Mouse (Mus musculus) heart, postnatal 0 days (tissue): Measurements from ENCODE around the gene Cfap70. TPM values are rescaled to one million over a fixed set of nuclear protein-coding genes. Genes with fewer than 3 reads are reported as not detected.

Experiments
- ATAC-seq: fragments of 200-750 bp; cut with Nextera tagmentation; 2 replicates; pipeline ENCODE4 v1.8.0; 2017; ENCODE audit warnings: low read depth, moderate number of reproducible peaks, moderate library complexity; ENCODE audit not compliant: insufficient read depth
- DNase-seq: peaks from one replicate; pipeline ENCODE4 v3.0.0-alpha.2; 2016; ENCODE audit warnings: low spot score
- H3K27ac ChIP-seq: fragments of 300-500 bp; sonication (generic); 2 replicates; pipeline ENCODE4 v1.5.1; 2014; ENCODE audit warnings: low read depth, mild to moderate bottlenecking
- H3K27me3 ChIP-seq: fragments of 300-500 bp; sonication (generic); 2 replicates; pipeline ENCODE4 v1.6.1; 2014; ENCODE audit warnings: low read length, mixed read lengths; ENCODE audit not compliant: control insufficient read depth, insufficient read depth
- H3K36me3 ChIP-seq: fragments of 300-500 bp; sonication (generic); replicated peaks from 2 replicates; pipeline ENCODE4 v1.6.1; 2014; ENCODE audit warnings: low read length, mixed read lengths; ENCODE audit not compliant: control insufficient read depth, insufficient read depth
- H3K4me1 ChIP-seq: fragments of 300-500 bp; sonication (generic); 2 replicates; pipeline ENCODE4 v1.6.1; 2014; ENCODE audit warnings: antibody characterized with exemption; ENCODE audit not compliant: control insufficient read depth, insufficient read depth
- H3K4me2 ChIP-seq: fragments of 300-500 bp; sonication (generic); 2 replicates; pipeline ENCODE4 v1.6.1; 2014; ENCODE audit warnings: low read depth, mild to moderate bottlenecking, low read length, moderate library complexity
- H3K4me3 ChIP-seq: fragments of 300-500 bp; sonication (generic); 2 replicates; pipeline ENCODE4 v1.5.1; 2014; ENCODE audit warnings: low read depth, low read length
- H3K9ac ChIP-seq: fragments of 300-500 bp; sonication (generic); replicated peaks from 2 replicates; pipeline ENCODE4 v1.6.1; 2014; ENCODE audit warnings: low read depth, low read length, mixed read lengths
- H3K9me3 ChIP-seq: fragments of 300-500 bp; sonication (generic); replicated peaks from 2 replicates; pipeline ENCODE4 v1.6.1; 2016; ENCODE audit warnings: low read length; ENCODE audit not compliant: control insufficient read depth
- CTCF ChIP-seq: IDR thresholded peaks from 2 replicates; pipeline ENCODE4 v1.5.1; 2016; ENCODE audit warnings: antibody characterized with exemption, control low read depth, low read depth
- EP300 ChIP-seq: IDR thresholded peaks from 2 replicates; pipeline ENCODE4 v1.6.1; 2016; ENCODE audit warnings: antibody characterized with exemption, low read depth
- WGBS: fragments of 180-500 bp; shearing (Covaris S2); extraction: QIAGEN DNeasy Blood & Tissue Kit; methylation state at CpG from one replicate; pipeline ENCODE4 v1.1.7; 2014; 5-methylcytosine and 5-hydroxymethylcytosine counted together
- polyA plus RNA-seq: library from polyadenylated mRNA; unstranded; fragments of >200 nt; fragmentation: Nextera tagmentation; extraction: Ambion mirVana; gene quantifications from 2 replicates; pipeline ENCODE4 v1.2.1, GENCODE M21; 2015
- total RNA-seq: library from RNA; depleted of rRNA; stranded (reverse); fragments of >200 nt; gene quantifications from 2 replicates; pipeline ENCODE4 v1.2.3, GENCODE M21; 2014; ENCODE audit warnings: low replicate concordance

Cfap70 gene
- total and polyA plus RNA-seq, 2 experiments from 2014 or later: 0.38 TPM; not detected in 1

GRCm38 (mm10) chr14:20378313-20379061 lies 73.5 kb downstream of the Cfap70 start:
- TF ChIP-seq CTCF (peak; percentile 73), EP300 (no peak)
- DNase-seq (peak; percentile 81), ATAC-seq (peak; percentile 88)
- H3K4me2 ChIP-seq: peak overlapping the region; percentile 15; the same call in 1 of the 2 replicates
- no peak overlapping the region for H3K4me3 ChIP-seq
- peaks cover 4% of the 10 kb centered on the region; the same call in 1 of the 2 replicates for H3K4me1 ChIP-seq
- H3K27ac ChIP-seq: peak overlapping the region; percentile 39; the same call in 1 of the 2 replicates
- no peak overlapping the region for H3K9ac ChIP-seq
- no peaks in the 10 kb centered on the region for H3K9me3 ChIP-seq
- H3K27me3 ChIP-seq: no peaks in the 10 kb centered on the region
- 33% methylated on average over 13 of the region's 13 CpGs for WGBS
- H3K36me3 ChIP-seq: peaks cover 47% of the 10 kb centered on the region

- H3K27ac ChIP-seq: 0 out of 2 replicates have a peak overlapping the region, but pooled peaks have one; percentile 3
- no peak overlapping the region for H3K9ac ChIP-seq
- no peak overlapping the region for H3K4me2 ChIP-seq
- H3K4me3 ChIP-seq: no peak overlapping the region
- no peaks in the 10 kb centered on the region for H3K9me3 ChIP-seq
- ATAC-seq (peak; percentile 53; the same call in 1 of the 2 replicates), DNase-seq (peak; percentile 51)
- 33% methylated on average over 4 of the region's 4 CpGs for WGBS
- H3K4me1 ChIP-seq: peaks cover 4% of the 10 kb centered on the region; the same call in 1 of the 2 replicates
- H3K36me3 ChIP-seq: peaks cover 38% of the 10 kb centered on the region
- TF ChIP-seq EP300 (no peak), CTCF (no peak)
- H3K27me3 ChIP-seq: no peaks in the 10 kb centered on the region
Measured at GRCm38 (mm10) chr14:20377112-20377521, 74.9 kb downstream of the Cfap70 start.

GRCm38 (mm10) chr14:20371854-20372253 lies 80.2 kb downstream of the Cfap70 start:
- Histone ChIP-seq H3K4me3 (no peak overlapping the region), H3K4me2 (no peak overlapping the region), H3K9ac (no peak overlapping the region), H3K27ac (no peak overlapping the region), H3K36me3 (peaks cover 60% of the 10 kb centered on the region), H3K27me3 (no peaks in the 10 kb centered on the region), H3K4me1 (no peaks in the 10 kb centered on the region), H3K9me3 (no peaks in the 10 kb centered on the region)
- ATAC-seq (no peak), DNase-seq (no peak)
- no peak for TF ChIP-seq EP300
- TF ChIP-seq CTCF: no peak
- 97% methylated on average over 1 of the region's 1 CpGs for WGBS

- H3K9ac ChIP-seq: no peak overlapping the region
- H3K27ac ChIP-seq: no peak overlapping the region
- H3K4me1 ChIP-seq: no peaks in the 10 kb centered on the region
- H3K9me3 ChIP-seq: no peaks in the 10 kb centered on the region
- peaks cover 62% of the 10 kb centered on the region for H3K36me3 ChIP-seq
- H3K4me2 ChIP-seq: no peak overlapping the region
- no peak for ATAC-seq
- H3K4me3 ChIP-seq: no peak overlapping the region
- no peaks in the 10 kb centered on the region for H3K27me3 ChIP-seq
- TF ChIP-seq CTCF: no peak
- no peak for TF ChIP-seq EP300
- WGBS: 78% methylated on average over 7 of the region's 7 CpGs
- no peak for DNase-seq
Measured at GRCm38 (mm10) chr14:20370798-20371197, 81.2 kb downstream of the Cfap70 start.

- WGBS: 90% methylated on average over 3 of the region's 3 CpGs
- Histone ChIP-seq H3K9me3 (no peaks in the 10 kb centered on the region), H3K4me3 (no peak overlapping the region), H3K27ac (no peak overlapping the region), H3K36me3 (peaks cover 65% of the 10 kb centered on the region), H3K4me2 (no peak overlapping the region), H3K27me3 (no peaks in the 10 kb centered on the region), H3K9ac (no peak overlapping the region), H3K4me1 (no peaks in the 10 kb centered on the region)
- DNase-seq (no peak), ATAC-seq (no peak)
- no peak for TF ChIP-seq EP300
- no peak for TF ChIP-seq CTCF
Measured at GRCm38 (mm10) chr14:20368271-20368670, 83.8 kb downstream of the Cfap70 start.
